Mouse (Mus musculus): Measurements from ENCODE around the gene Prkce.

GRCm38 (mm10) chr17:86437516-86438277 lies 270.1 kb downstream of the Prkce start:
- TF ChIP-seq CTCF (IDR thresholded peaks at IDR 0.05; ENCODE audit: borderline replicate concordance, insufficient read depth, low read length), result no peak
- no peak for TF ChIP-seq POLR2A (IDR thresholded peaks at IDR 0.05; ENCODE audit: low read depth, low read length)
